Mouse (Mus musculus): ENCODE data around the gene Fryl.

DNA sequence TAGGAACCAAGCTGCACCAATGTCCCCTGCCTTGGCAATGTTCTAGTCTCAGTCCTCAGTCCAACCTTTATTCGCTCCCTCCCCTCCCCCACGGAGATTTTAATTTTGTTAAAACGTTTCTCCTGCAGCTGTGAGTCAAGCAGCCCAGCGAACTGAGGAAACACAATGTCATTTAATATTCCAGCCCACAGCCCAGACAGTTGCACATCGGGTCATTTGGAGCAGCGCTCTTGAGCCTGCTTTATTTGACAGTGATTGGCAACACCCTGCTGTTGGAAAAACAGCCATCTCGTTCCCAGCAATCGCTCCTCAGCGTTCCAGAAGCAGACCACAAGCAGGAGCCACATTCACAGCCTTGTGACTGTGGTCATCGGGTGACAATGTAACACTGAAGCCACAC, 261.0 kb downstream of the Fryl start:
- TF ChIP-seq CTCF (IDR thresholded peaks at IDR 0.05; ENCODE audit: borderline replicate concordance, extremely low read depth, insufficient read depth, insufficient read length) (no peak), POLR2A (IDR thresholded peaks at IDR 0.05; ENCODE audit: borderline replicate concordance, extremely low read depth, insufficient read depth, insufficient read length, poor library complexity, severe bottlenecking) (no peak)

All from brain, embryonic 14.5 days (tissue).